Mouse (Mus musculus) megakaryocyte-erythroid progenitor cell, adult 5 weeks (primary cell): ENCODE results near the gene Gm9970. TPM values are rescaled to one million over a fixed set of nuclear protein-coding genes. Genes with fewer than 3 reads are reported as not detected.

Experiments
- polyA plus RNA-seq: library from polyadenylated mRNA; stranded (reverse); fragments of >175 nt; gene quantifications from 2 replicates; pipeline ENCODE4 v1.2.3, GENCODE M21; 2012

Gm9970 gene
- polyA plus RNA-seq: 0.55 and 0.85 TPM in 2 replicates

DNA sequence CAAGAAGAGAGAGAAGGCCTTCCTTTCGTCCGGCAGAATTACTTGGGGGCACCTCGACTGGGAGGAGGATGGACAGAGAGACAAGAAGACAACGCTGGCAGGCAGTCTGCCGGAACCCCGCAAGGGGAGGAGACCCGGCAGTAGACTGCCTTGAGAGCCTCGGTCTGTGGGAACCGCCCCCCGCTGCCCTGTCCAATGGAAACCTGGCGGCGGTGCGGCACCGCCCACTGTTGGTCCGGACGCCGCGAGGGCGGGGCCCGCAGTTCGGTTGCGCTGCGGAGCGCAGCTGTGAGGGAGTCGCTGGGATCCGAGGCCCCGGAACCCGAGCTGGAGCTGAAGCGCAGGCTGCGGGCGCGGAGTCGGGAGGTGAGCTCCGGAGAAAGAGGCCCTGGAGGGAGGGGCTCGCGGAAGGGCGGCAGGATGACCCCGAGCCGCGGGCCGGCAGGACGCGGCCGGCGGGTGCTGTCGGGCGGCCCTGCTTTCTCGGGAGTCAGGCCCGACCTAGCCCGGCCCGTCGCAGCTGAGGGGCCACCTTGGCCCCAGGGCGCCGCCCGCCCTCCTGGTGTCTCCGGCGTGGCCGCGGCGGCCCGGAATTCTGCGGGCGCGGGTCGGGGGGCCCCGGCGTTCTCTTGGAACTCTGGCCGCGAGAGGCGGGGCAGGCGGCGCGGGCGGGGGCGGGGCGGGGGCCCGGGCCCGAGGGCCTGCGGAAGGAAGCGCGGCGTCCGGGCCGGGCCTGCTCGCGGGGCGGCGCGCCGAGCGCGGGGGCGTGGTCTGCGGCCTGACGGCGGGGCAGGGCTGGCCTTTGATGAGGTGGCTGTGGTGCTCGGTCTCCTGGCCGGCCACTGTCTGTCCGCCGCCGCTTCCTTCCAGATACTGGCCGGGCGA, at the start of gene Gm9970, which contains the start of gene Nrbp1:
Gene Gm9970, minus strand, starts transcription at position 596 of the 885 bp plus-strand sequence.
Gene Nrbp1, plus strand, starts transcription at position 228 of the 885 bp plus-strand sequence.

DNA sequence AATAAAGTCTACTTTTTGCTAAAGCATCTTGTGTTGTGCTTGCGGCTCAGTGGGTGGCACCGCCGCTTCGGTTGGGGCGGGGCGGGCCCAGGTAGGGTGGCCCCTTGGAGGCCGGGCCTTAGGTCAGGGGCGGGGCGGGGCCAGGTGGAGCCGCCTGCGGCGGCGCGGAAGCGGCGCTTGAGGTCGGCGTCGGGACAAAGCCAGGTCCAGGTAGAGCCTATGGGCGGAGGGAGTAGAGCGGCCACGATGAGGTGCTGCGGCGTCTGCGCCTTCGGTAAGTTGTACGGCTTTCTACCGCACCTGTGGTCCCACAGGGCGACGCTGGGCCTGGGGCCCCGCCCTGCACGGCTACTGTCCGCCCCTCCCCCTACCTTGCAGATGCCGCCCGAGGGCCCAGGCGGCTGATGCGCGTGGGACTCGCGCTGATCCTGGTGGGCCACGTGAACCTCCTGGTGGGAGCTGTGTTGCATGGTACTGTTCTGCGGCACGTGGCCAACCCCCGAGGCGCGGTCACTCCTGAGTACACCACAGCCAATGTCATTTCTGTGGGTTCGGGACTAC, 10.6 kb upstream of the Gm9970 start, which contains the start of gene Krtcap3:
Gene Krtcap3, plus strand, starts transcription at position 151 of the 561 bp plus-strand sequence.

DNA sequence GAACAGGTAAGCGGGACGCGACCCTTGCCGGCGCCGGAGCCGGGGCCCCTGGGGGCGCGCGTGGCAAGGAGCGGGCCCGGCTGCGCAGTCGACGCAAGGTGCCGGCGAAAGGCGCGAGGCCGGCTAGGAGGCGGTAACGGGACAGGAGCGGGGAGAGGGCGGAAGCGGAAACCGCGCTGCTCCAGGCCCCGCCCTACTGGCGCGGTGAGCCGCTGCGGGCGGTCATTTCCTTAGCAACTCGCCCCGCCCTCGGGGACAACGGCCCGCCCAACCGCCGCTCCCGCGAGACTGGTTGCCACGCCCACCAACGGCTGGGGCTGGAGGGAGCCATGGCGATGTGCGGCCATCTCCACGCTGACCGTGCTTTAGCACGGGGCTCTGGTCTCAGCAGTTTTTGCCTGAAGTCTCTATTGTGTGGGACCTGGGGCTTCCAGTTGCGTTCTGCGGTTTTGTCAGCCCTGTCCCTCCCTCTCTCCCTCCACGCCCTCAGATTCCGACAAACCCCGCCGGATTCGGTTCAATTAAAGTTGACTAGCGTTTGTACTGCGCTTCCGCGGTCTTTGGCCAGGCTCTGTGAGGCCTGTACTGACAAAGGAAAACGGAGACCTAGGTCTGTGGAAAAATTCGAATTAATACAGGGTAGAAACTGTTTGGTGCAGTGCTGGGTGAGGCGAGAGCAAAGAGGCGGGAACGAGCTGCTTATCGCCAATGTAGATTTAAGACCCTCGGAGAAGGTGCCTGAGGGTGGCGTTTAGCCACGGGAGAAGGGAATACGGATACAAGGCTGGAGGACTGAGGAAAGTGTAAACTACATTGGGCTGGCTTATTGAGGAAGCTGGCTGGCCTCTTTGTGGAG, 20.4 kb downstream of the Gm9970 start, which contains the start of gene Ppm1g:
Gene Ppm1g, minus strand, starts transcription at position 240 of the 856 bp plus-strand sequence.

DNA sequence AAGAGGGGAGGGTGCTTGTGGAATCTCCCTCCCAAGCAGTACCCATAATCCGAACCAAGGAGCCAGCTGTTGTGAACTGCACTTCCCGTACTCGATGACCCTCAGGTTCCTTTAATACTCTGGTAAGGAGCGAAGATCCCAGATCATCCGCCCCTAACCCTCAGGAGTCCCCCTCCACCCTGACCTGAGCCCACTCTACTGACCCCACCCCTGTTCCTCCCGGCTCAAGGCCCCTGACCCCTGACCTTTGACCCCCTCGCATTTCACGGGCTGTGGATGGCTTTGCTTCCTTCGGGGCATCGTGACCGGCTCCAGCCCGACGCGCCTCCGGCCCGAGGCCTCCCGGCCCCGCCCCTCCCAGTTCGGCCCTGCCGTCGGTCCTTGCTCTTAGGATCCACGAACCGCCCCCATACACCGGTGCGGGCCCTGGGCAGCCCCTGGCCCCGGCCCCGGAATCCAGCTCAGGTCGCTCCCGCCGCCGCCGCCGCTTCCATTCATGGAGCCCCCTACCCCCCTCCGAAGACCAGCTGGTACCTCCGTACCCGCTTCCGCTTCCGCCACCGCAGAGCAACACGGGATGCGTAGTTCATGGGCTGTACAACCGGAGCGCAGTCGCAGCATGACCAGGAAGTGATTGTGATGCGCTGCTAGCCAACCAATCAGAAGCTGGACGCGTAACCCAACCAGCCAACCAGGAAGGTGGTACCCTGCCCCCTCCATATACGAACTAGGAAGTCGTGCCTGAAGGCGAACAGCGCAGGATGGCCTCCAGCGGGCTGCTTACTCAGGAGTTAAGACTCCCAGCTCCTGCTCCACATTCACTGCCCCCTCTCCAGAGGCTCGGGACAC, 39.1 kb downstream of the Gm9970 start, which contains the start of gene Zfp513:
Gene Zfp513, minus strand, starts transcription at position 562 of the 849 bp plus-strand sequence.

DNA sequence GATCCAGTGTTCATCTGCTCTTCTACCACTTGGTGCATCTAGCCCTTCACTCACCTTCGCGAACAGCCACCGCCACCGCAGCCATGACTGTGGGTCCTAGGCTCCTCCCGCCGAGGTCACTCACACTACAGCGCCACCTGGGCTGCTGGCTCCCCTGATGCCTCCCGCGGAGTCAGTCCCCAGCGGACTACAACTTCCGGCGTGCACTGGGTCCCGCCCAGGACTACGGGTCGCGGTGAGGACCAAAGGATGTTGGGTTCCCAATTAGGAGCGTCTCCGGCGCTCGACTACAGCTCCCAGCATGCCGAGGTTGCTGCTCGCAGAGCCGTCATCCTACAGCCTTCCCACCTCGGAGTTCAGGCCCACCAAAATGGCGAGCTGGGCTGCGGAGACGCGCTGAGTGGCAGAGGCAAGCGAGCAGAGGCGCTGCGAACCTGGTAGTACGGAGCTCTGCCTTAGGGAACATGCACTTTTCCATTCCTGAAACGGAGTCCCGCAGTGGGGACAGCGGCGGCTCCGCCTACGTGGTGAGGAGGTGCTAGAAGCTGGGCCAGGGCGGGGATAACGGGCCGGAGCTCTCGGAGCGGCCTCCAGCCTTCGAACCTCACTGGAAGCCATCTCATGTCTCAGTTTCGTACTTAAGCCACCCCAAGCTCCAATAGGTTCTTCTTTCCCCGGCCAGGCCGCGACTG, 47.9 kb downstream of the Gm9970 start, which contains the start of the genes Snx17 and Eif2b4:
Gene Snx17, plus strand, starts transcription at position 289 of the 692 bp plus-strand sequence.
Gene Eif2b4, minus strand, starts transcription at position 492 of the 692 bp plus-strand sequence.

Other genes starting within 250 kb of the Gm9970 start
- 28.8 and 32.8 TPM in 2 replicates for gene Atraid, start 192.9 kb downstream of the Gm9970 start, polyA plus RNA-seq
- gene Slc5a6, start 192.3 kb downstream of the Gm9970 start, polyA plus RNA-seq: 17.3 and 18.2 TPM in 2 replicates
- 404 and 431 TPM in 2 replicates for gene Cad, start 186.5 kb downstream of the Gm9970 start, polyA plus RNA-seq
- not detected in 2 replicates for gene Dnajc5g, start 134.9 kb downstream of the Gm9970 start, polyA plus RNA-seq
- 0.10 TPM in 1 of 2 replicates, not detected in the other for gene Slc30a3, start 133.0 kb downstream of the Gm9970 start, polyA plus RNA-seq
- gene Trim54, start 124.5 kb downstream of the Gm9970 start, polyA plus RNA-seq: not detected in 2 replicates
- not detected in 2 replicates for gene Ucn, start 102.4 kb downstream of the Gm9970 start, polyA plus RNA-seq
- 23.0 and 24.7 TPM in 2 replicates for gene Mpv17, start 87.0 kb downstream of the Gm9970 start, polyA plus RNA-seq
- gene Gm29609, start 61.3 kb downstream of the Gm9970 start, polyA plus RNA-seq: 2.1 and 10.0 TPM in 2 replicates
- 58.4 and 78.1 TPM in 2 replicates for gene Gtf3c2, start 61.1 kb downstream of the Gm9970 start, polyA plus RNA-seq
- gene Snx17, start 48.0 kb downstream of the Gm9970 start, polyA plus RNA-seq: 46.3 and 48.0 TPM in 2 replicates
- 148 and 170 TPM in 2 replicates for gene Eif2b4, start 47.8 kb downstream of the Gm9970 start, polyA plus RNA-seq
- gene Zfp513, start 38.9 kb downstream of the Gm9970 start, polyA plus RNA-seq: 40.3 and 44.4 TPM in 2 replicates
- 279 and 290 TPM in 2 replicates for gene Ppm1g, start 20.5 kb downstream of the Gm9970 start, polyA plus RNA-seq
- 44.7 and 59.7 TPM in 2 replicates for gene Nrbp1, start 368 bp downstream of the Gm9970 start, polyA plus RNA-seq
- gene Krtcap3, start 10.5 kb upstream of the Gm9970 start, polyA plus RNA-seq: 3.9 and 6.5 TPM in 2 replicates
- 26.2 and 30.1 TPM in 2 replicates for gene Ift172, start 49.9 kb upstream of the Gm9970 start, polyA plus RNA-seq
- 0.26 and 0.30 TPM in 2 replicates for gene Fndc4, start 54.8 kb upstream of the Gm9970 start, polyA plus RNA-seq
- gene Gckr, start 56.2 kb upstream of the Gm9970 start, polyA plus RNA-seq: 0.02 TPM in 1 of 2 replicates, not detected in the other
- 5.2 and 7.6 TPM in 2 replicates for gene Zfp512, start 211.2 kb upstream of the Gm9970 start, polyA plus RNA-seq
- not detected in 2 replicates for gene 4930548H24Rik, start 244.5 kb upstream of the Gm9970 start, polyA plus RNA-seq